Mouse (Mus musculus): Measurements from ENCODE around the gene Sv2b. TPM values are rescaled to one million over a fixed set of nuclear protein-coding genes. Genes with fewer than 3 reads are reported as not detected.
"Not testable (repeated sequence)": the region's sequence is repeated elsewhere in the genome, so short reads cannot be mapped to it uniquely, and the experiment has no call there.

The Sv2b gene
- 100 to 1,000 TPM; 278 to 333 TPM for total RNA-seq (2021)

GRCm38 (mm10) chr7:75308457-75309312 lies at the start of gene Sv2b:
TSS of gene Sv2b (minus strand) at chr7:75309262.
- peak in 1 of 2 experiments; percentile 17 for DNase-seq

GRCm38 (mm10) chr7:75358284-75358851 lies 49.3 kb upstream of the Sv2b start:
- no peak for DNase-seq

GRCm38 (mm10) chr7:75355521-75355920 lies 46.5 kb upstream of the Sv2b start:
- DNase-seq = no peak

- no peak for DNase-seq
These were observed 43.8 kb upstream of the Sv2b start for GRCm38 (mm10) chr7:75352777-75353374.

DNA sequence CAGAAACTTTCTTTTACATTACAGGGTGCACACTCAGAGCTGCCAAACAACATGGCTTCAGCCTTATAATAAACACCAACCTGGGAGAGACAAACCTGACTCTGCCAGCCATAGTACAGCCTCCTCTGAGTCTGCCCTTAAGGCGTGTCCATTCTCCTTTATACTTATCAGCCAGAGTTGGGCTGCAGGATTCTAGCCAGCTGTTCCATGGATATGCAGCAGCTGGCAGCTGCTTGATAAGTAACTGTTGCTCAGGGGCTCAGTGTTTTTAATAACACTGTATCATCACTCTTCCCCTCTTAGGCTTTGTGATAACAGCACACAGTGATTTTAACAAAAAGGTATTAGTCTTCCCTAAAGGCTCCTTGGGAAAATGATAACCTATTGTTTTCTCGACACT lies 41.1 kb upstream of the Sv2b start:
- DNase-seq = no peak

GRCm38 (mm10) chr7:75332311-75332710 lies 23.2 kb upstream of the Sv2b start:
- DNase-seq = peak in 1 of 2 experiments; percentile 15

DNA sequence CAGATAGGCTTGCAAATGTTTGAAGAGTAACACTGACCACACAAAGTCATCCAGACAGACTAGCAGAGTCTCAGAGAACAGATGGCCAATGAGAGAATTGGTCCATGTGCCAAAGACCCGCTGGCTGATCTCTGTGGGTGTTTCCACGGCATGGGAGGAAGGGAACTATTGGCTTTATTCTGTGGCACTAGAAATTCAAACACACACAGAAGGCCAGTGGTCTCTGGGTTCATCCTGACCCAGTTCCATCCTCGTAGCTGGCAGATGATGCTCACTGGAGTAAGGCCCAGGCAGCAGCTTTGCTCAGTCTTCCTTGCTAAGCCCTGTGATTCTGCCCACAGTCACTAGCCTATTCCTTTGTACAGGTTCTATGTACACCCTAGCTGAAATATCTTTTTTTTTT lies 20.7 kb upstream of the Sv2b start:
- no peak for DNase-seq

DNA sequence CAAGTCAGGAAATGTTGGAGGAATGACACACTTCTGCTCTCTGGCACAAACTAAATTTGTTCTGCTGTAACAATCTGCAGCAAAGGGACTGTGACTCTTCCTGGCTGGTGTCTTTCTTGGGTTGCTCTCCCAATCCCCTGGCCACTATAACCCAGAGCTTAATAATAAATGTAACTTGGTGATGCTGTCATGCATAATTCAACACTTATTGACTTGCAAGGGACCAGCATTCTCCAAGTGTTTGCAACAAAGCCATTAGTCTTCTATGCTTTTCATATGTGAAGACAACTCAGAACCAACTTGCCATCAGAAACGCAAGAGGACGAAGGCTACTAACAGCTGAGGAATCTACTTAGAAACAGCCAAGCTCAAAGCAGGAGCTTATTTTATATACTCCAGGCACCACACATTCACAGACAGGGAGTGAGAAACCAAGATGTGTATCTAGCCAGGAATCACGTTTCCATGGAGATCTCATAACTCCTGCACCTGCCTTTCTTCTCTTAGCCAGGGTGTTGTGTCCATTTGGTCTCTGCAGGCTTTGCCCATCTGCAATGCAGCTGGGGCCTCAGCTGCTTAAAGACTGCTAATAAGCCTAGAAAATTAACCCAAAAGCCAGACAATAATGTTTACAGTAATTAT lies 19.8 kb upstream of the Sv2b start:
- DNase-seq = no peak

DNA sequence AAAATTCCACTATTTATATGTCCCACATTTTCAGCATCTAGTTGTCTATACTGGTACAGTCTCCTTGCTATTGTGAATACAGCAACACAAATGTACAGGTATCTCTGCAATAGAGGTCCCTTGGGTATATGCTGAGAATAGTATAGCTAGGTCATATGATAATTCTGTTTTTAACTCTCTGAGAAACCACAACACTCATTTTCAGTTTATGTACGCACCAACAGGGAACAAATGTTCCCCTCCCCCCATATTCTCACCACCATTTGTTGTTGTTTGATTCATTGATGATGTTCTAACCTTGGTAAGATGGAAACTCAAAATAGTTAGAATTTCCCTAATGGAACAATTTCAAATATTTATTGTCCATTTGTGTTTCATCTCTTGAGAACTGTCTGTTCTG lies 16.2 kb upstream of the Sv2b start:
- DNase-seq = no peak

- DNase-seq = not testable (repeated sequence)
These were observed 13.7 kb upstream of the Sv2b start for GRCm38 (mm10) chr7:75322742-75323141.

DNA sequence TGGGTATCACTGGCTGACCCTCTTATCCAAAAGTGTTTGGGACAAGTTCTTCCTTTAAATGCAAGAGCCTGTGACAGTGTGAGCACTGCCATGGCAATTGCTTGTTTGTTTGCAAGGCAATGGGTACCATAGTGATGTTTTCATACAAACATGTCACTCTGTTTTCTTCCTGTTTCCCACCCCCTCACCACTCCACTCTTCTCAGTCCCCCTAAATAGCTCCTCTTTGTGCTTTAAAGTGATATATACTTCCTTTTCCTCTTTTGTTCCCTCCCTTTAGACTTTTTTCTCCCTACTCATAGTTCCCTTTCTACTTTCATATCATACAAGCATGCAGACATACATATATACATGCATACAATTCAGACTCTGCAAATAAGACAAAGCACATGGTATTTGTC lies 10.9 kb upstream of the Sv2b start:
- DNase-seq = no peak

DNA sequence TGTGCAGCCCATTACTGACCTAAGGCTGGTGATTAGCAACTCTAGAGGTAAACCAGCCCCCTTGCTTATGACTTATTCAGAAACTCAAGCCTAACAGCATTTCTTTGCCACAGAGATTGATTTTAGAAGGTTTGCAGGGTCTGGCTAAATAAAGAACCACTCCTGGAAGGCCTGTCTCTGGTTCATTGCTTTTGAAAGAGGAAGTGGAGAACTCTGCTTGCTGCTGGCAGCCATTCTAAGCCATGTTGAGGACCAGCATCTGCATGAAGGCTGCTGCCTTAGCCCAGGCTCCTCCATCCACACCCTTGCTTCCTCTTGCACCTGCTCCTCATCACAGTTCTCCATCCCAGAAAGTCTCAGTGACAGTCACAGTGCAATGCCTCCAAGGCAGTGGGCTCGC lies 9.3 kb upstream of the Sv2b start:
- DNase-seq = no peak

GRCm38 (mm10) chr7:75314873-75315272 lies 5.8 kb upstream of the Sv2b start:
- DNase-seq = no peak

- DNase-seq = no peak
These were observed 508 bp upstream of the Sv2b start for GRCm38 (mm10) chr7:75309570-75309969.

DNA sequence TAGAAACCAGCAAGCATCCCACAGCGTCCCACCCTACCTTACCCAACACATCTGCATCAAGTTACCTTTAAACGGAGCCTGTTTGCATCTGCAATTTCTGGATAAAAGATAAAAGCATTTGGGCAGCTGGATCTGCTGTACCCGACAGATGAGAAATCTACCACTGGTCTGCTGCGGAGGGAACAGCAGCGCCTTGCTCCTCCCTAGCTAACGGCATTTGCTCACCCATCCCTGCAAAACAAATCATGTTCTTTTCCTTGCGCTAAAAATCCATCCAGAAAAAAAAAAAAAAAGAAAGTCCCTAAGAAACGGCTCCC lies 964 bp downstream of the Sv2b start:
- DNase-seq = no peak

- no peak for DNase-seq
These were observed 1.4 kb downstream of the Sv2b start for GRCm38 (mm10) chr7:75307570-75308087.

DNA sequence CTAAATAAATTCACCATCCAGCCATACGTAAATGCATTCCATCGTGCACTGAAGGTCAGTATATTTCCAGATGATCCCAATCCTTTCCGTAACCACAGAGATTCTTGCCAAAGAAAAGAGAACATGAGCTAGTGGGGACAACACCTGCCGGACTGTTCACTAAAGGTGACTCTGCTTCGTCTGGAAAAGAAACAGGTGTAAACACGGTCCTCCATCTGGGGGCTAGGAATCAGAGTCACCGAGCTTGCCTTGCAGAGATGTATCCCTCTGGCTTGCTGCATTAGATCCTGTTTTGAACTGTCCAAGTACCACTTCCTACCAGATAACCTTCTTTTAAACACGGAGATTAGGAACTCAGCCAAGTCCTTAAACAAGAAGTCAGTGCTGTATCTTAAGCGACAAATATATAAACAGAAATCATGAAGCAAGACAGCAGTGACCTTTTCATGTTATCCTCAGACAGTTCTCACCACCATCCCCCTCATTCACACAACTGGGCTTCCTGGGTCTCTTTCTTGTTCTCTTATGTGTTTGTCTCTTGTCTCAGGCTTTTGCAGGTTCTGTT lies 3.1 kb downstream of the Sv2b start:
- no peak for DNase-seq

DNA sequence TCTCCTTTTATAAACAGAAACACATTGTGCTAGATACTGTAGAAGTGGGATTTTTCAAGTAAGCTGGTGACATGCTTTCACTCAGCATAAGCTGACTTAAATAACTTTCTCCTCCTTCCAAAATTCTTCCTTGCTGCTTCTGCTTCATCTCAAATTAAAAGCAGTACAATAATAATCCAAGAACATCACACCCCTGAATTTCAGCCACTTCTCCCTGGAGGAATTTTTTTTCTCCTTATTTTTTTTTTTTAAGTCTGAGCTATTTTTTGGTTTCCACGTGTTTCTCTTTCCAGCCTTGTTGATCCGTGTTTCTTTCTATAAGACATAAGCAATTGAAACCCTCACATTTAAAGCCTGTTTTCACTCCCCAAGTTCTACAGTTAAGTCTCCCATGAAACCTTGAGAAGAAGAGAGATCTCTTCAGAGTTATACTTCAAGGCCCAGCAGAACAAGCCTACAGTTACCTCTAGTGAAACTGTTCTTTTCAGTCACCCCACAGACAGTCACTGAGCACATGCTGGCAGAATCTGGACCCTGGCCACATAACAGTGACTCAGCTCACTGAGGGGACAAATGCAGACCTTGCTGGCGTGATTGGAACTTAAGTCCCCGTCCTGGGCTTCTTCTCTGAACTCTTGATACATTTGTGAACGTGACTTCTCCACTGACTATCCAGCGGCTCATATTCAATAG lies 6.4 kb downstream of the Sv2b start:
- DNase-seq = no peak

- DNase-seq = no peak
These were observed 9.8 kb downstream of the Sv2b start for GRCm38 (mm10) chr7:75299245-75299644.

- DNase-seq = no peak
These were observed 12.4 kb downstream of the Sv2b start for GRCm38 (mm10) chr7:75296688-75297119.

DNA sequence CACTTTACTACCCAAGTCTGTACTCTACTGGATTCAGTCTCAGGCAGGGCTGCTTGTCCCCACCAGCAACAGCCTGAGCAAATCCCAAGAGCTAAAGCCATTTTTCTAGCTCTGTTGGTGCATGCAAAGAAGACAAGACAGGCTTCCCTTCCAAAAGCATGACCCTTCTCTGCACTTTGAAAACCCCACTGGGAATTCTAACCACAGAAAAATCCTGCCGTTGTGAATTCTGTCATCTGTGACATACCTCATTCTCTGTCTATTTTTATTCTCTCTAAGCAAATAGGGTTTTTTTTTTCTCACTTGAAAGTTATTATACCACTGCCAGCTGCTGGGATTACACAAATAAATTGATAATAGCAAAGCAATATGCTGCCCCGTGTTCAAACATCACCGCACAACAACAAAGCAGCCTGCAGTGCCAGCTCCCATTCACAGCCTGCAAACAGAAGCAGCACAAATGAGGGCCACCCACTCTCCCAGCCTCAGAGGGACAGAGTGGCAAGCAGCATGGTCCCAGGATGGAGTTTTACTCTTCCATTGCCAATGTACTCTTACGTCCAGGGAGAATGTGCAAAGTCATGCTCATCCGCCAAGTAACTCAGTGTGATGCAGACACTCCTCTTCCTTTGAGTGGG lies 13.7 kb downstream of the Sv2b start:
- DNase-seq = peak in 1 of 2 experiments; percentile 40

- no peak for DNase-seq
These were observed 16.8 kb downstream of the Sv2b start for GRCm38 (mm10) chr7:75292246-75292645.
